Mouse (Mus musculus) ES-E14 (cell line): ENCODE measurements at regions not wholly inside any gene's neighbourhood (a gene's known extent, or its start where the extent isn't known, plus 50 kb on each side); places are given as distances from the start of the nearest gene placed in this dataset.

ENCODE experiments used
- DNase-seq: peaks from one replicate; pipeline ENCODE4 v3.0.0-alpha.2; 2013; ENCODE audit warnings: low read depth, low spot score
- H3K27ac ChIP-seq: 2 replicates; pipeline ENCODE4 v1.5.1; 2012; ENCODE audit warnings: low read depth, mild to moderate bottlenecking, low read length, moderate library complexity, mixed read lengths; ENCODE audit not compliant: poor library complexity, insufficient read depth, severe bottlenecking
- H3K36me3 ChIP-seq: 2 replicates; pipeline ENCODE4 v1.6.1; 2012; ENCODE audit warnings: mild to moderate bottlenecking, low read length, moderate library complexity, mixed read lengths; ENCODE audit not compliant: control insufficient read depth, poor library complexity, insufficient read depth, severe bottlenecking
- H3K4me1 ChIP-seq, 2 experiments: fragments of 150-350 bp in 1 of 2; sonication (generic) in 1 of 2; 2 replicates each; pipeline ENCODE4 v1.6.1; 2012; ENCODE audit warnings: low read length in 2 of 2, mild to moderate bottlenecking in 1 of 2, mixed read lengths in 1 of 2; ENCODE audit not compliant: control insufficient read depth in 2 of 2, insufficient read depth in 2 of 2, poor library complexity in 1 of 2
- H3K4me3 ChIP-seq, 2 experiments: fragments of 150-350 bp in 1 of 2; sonication (generic) in 1 of 2; 2 replicates each; pipeline ENCODE4 v1.5.1; 2012; ENCODE audit warnings: low read length in 2 of 2, low read depth in 1 of 2, mild to moderate bottlenecking in 1 of 2, mixed read lengths in 1 of 2; ENCODE audit not compliant: insufficient read depth in 1 of 2, poor library complexity in 1 of 2, severe bottlenecking in 1 of 2
- H3K9ac ChIP-seq: 2 replicates; pipeline ENCODE4 v1.6.1; 2012; ENCODE audit warnings: low read depth, mild to moderate bottlenecking, low read length, mixed read lengths; ENCODE audit not compliant: poor library complexity, insufficient read depth, severe bottlenecking
- H3K9me3 ChIP-seq: fragments of 150-350 bp; sonication (generic); 2 replicates; pipeline ENCODE4 v1.6.1; 2012; ENCODE audit warnings: low read depth, mild to moderate bottlenecking, low read length; ENCODE audit not compliant: control insufficient read depth, insufficient read depth
- CHD2 ChIP-seq: IDR thresholded peaks from 2 replicates; pipeline ENCODE4 v1.6.1; 2014; ENCODE audit warnings: mild to moderate bottlenecking, low read depth, low read length, inconsistent platforms
- HCFC1 ChIP-seq: IDR thresholded peaks from 2 replicates; pipeline ENCODE4 v1.6.1; 2012; ENCODE audit warnings: low read length, inconsistent platforms, borderline replicate concordance; ENCODE audit not compliant: insufficient read depth
- MAFK ChIP-seq: IDR thresholded peaks from 2 replicates; pipeline ENCODE4 v1.6.1; 2014; ENCODE audit warnings: mild to moderate bottlenecking, low read depth, low read length, inconsistent platforms; ENCODE audit not compliant: insufficient read depth
- ZC3H11A ChIP-seq: IDR thresholded peaks from 2 replicates; pipeline ENCODE4 v1.6.1; 2012; ENCODE audit warnings: low read depth, mild to moderate bottlenecking, inconsistent platforms, low read length, borderline replicate concordance
- ZNF384 ChIP-seq: IDR thresholded peaks from 2 replicates; pipeline ENCODE4 v1.6.1; 2012; ENCODE audit warnings: low read depth, low read length, inconsistent platforms
- in situ Hi-C, 2 experiments: fragments of 600-800 bp; cut with MboI; formaldehyde crosslinking; loops; one replicate each; pipeline ENCODE4 v1.15.1; 2025; ENCODE audit warnings: low sequenced_read_pairs in 2 of 2, inconsistent platforms in 1 of 2; ENCODE audit not compliant: unreplicated experiment in 2 of 2

- no peak overlapping the region for H3K9ac ChIP-seq
- in situ Hi-C loops: no loop called here
- H3K36me3 ChIP-seq: no peaks in the 10 kb centered on the region
- H3K4me3 ChIP-seq: no peak overlapping the region
- no peak for DNase-seq
- no peak overlapping the region for H3K27ac ChIP-seq
- no peaks in the 10 kb centered on the region for H3K9me3 ChIP-seq
- TF ChIP-seq CHD2: no peak
- peak; percentile 91 for TF ChIP-seq MAFK
- H3K4me1 ChIP-seq: peaks cover 5 to 7% of the 10 kb centered on the region in 2 experiments; a peak in 3 of 4 replicates
Measured at GRCm38 (mm10) chr16:30788944-30789781, 189.6 kb downstream of the Fam43a start.

GRCm38 (mm10) chr16:30790036-30790435, 190.5 kb downstream of the Fam43a start:
- Histone ChIP-seq H3K4me1 (peaks cover 5 to 7% of the 10 kb centered on the region in 2 experiments; a peak in 3 of 4 replicates), H3K36me3 (no peaks in the 10 kb centered on the region), H3K9me3 (no peaks in the 10 kb centered on the region), H3K9ac (no peak overlapping the region), H3K27ac (no peak overlapping the region), H3K4me3 (no peak overlapping the region)
- in situ Hi-C loops: no loop called here
- no peak for DNase-seq
- TF ChIP-seq ZNF384 (no peak), HCFC1 (no peak), ZC3H11A (no peak), CHD2 (no peak), MAFK (no peak)

- TF ChIP-seq HCFC1: no peak
- no peak for TF ChIP-seq ZNF384
- no peak for TF ChIP-seq CHD2
- TF ChIP-seq ZC3H11A: no peak
- no peak for TF ChIP-seq MAFK
- no peak for DNase-seq
- Histone ChIP-seq H3K4me3 (no peak overlapping the region), H3K9me3 (no peaks in the 10 kb centered on the region), H3K36me3 (no peaks in the 10 kb centered on the region), H3K9ac (no peak overlapping the region), H3K27ac (peak overlapping the region; percentile 34; the same call in 1 of the 2 replicates), H3K4me1 (peaks cover 5 to 7% of the 10 kb centered on the region in 2 experiments; a peak in 3 of 4 replicates)
- in situ Hi-C loops: no loop called here
Measured at GRCm38 (mm10) chr16:30790551-30791001, 191.1 kb downstream of the Fam43a start.

- H3K27ac ChIP-seq: no peak overlapping the region
- DNase-seq: no peak
- peaks cover 5 to 7% of the 10 kb centered on the region in 2 experiments; a peak in 3 of 4 replicates for H3K4me1 ChIP-seq
- no peak for TF ChIP-seq ZNF384
- no peak for TF ChIP-seq CHD2
- TF ChIP-seq HCFC1: no peak
- TF ChIP-seq MAFK: no peak
- TF ChIP-seq ZC3H11A: no peak
- in situ Hi-C loops: no loop called here
- no peaks in the 10 kb centered on the region for H3K9me3 ChIP-seq
- no peak overlapping the region for H3K9ac ChIP-seq
- no peaks in the 10 kb centered on the region for H3K36me3 ChIP-seq
- H3K4me3 ChIP-seq: no peak overlapping the region
Measured at GRCm38 (mm10) chr16:30791048-30791855, 191.7 kb downstream of the Fam43a start.
